Mouse (Mus musculus): ENCODE results near the gene Bsg.

The Bsg gene

GRCm38 (mm10) chr10:79708668-79709067 lies 4.4 kb downstream of the Bsg start:
- no peak for TF ChIP-seq GATA4 (IDR thresholded peaks at IDR 0.05; ENCODE audit: insufficient replicate concordance, low read length)

DNA sequence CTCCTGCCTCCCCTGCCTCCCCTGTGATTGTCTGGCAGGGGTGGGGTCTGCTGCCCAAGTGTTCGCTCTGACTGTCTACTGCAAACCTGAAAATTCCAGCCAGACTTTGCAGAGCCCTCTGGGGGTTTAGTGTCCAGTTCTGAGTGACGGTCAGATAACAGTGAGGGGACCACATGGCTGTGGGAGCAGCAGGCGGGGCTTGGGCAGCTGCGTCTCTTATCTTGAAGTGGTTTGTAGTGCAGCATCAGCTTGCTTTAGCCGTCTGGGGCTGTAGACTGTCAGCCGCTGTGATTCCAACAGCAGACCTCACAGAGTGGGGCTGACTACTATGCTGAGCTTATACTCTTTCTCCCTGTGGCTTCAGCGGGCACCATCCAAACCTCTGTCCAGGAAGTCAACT lies 5.0 kb downstream of the Bsg start:
- no peak for TF ChIP-seq GATA4 (IDR thresholded peaks at IDR 0.05; ENCODE audit: insufficient replicate concordance, low read length)

DNA sequence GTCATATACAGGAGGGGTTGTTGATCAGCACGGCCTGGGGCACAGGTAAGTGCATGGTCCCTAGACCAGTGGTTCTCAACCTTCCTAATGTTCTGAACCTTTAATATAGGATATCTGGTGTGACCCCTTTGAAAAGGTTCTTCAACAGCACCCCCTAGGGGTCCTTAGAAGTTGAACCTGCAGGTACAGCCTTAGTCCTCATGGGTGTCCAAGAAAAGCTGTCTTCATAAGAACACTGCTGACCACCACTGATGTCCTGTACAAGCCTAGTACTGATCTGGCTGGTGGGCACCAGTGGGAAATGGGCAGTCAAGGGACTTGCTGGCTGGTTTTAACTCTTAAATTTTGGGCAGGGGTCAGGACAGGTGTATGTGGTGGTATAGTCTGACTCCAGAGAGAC lies 7.7 kb downstream of the Bsg start:
- TF ChIP-seq GATA4 (IDR thresholded peaks at IDR 0.05; ENCODE audit: insufficient replicate concordance, low read length): no peak

GRCm38 (mm10) chr10:79712499-79713126 lies 8.3 kb downstream of the Bsg start:
- TF ChIP-seq GATA4 (IDR thresholded peaks at IDR 0.05; ENCODE audit: insufficient replicate concordance, low read length): no peak

GRCm38 (mm10) chr10:79713163-79713562 lies 8.9 kb downstream of the Bsg start:
- no peak for TF ChIP-seq GATA4 (IDR thresholded peaks at IDR 0.05; ENCODE audit: insufficient replicate concordance, low read length)

- no peak for TF ChIP-seq GATA4 (IDR thresholded peaks at IDR 0.05; ENCODE audit: insufficient replicate concordance, low read length)
Observed at GRCm38 (mm10) chr10:79714996-79715395, 10.7 kb downstream of the Bsg start.

DNA sequence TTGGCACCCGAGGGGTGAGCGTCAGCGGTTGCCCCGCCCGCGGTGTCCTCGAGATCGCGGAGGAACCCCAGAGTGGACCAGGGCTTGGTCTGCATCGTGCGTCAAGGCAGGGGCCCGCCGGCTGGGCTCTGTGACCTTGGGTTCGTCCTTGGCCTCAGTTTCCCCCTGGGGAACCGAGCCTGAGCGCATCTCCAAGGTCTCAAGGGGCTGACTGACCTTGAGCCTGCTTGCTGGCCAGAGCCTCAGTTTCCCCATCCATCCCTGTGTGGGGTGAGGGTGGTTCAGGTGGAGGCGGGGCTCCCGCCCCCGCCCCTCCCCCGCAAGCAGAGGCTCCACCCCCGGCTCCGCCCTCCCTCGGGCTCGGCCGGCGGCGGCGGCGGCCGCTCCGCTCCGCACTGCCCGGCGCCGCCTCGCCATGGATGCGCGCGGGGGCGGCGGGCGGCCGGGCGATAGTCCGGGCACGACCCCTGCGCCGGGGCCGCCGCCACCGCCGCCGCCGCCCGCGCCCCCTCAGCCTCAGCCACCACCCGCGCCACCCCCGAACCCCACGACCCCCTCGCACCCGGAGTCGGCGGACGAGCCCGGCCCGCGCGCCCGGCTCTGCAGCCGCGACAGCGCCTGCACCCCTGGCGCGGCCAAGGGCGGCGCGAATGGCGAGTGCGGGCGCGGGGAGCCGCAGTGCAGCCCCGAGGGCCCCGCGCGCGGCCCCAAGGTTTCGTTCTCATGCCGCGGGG lies 12.1 kb downstream of the Bsg start, which contains the start of gene Hcn2:
TSS of gene Hcn2 (plus strand) at position 381 of the 734 bp plus-strand sequence.
- TF ChIP-seq GATA4 (IDR thresholded peaks at IDR 0.05; ENCODE audit: insufficient replicate concordance, low read length): no peak

GRCm38 (mm10) chr10:79716988-79717355 lies 12.7 kb downstream of the Bsg start:
- no peak for TF ChIP-seq GATA4 (IDR thresholded peaks at IDR 0.05; ENCODE audit: insufficient replicate concordance, low read length)

DNA sequence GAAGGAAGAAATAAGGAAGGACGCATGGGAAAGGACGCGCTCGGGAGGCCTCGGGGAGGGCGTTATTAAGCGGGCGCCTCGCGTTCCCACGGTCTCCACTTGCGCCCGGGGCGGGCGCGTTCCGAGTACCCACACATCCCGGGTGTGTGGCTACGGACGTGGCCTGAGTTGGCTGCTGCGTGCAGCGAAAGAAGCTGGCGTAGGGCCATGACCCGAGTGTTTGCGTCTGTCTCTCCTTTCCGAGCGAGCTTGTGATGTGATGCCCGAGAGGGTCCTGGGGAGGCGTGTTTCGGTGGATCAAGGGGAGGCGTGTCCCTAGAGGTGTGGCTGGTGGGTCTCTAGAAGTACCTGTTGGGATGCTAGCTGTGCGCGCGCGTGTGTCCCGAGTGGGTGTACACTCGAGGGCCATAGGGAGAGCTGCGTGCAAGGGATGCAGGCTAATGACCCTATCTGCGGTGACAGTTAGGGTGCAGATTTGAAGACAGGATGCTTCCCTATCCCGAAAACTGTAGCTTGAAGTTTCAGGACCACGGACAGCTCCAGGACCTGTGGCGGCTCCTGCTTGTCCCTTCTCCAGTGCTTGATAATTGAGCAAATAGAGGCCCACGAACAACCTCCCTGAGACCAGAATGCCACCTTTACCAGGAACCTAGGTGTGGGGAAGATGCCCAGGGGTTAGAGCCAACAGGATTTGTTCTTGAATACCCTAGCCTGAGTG lies 13.5 kb downstream of the Bsg start:
- TF ChIP-seq GATA4 (IDR thresholded peaks at IDR 0.05; ENCODE audit: insufficient replicate concordance, low read length): no peak

- no peak for TF ChIP-seq GATA4 (IDR thresholded peaks at IDR 0.05; ENCODE audit: insufficient replicate concordance, low read length)
Observed at GRCm38 (mm10) chr10:79721089-79721488, 16.8 kb downstream of the Bsg start.

DNA sequence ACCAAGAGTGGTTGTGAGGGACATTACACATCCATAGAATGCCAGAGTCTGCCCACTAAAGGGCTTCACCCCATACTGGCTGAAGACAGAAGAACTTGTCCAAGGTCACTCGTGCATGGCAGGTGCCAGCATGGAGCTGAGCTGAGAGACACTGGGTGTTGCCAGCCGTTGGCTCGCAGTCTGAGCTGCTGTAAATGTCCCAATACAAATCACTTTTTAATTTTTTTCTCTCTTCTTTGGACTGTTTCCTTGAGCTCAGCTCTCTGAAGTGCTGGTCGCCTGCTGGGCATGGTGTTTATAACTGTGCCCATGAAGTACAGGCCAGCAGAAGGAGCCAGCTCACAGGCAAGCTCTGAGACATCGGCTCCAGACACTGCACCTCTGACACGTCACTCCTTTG lies 18.8 kb downstream of the Bsg start:
- no peak for TF ChIP-seq GATA4 (IDR thresholded peaks at IDR 0.05; ENCODE audit: insufficient replicate concordance, low read length)

GRCm38 (mm10) chr10:79723692-79724091 lies 19.4 kb downstream of the Bsg start:
- TF ChIP-seq GATA4 (IDR thresholded peaks at IDR 0.05; ENCODE audit: insufficient replicate concordance, low read length): no peak

DNA sequence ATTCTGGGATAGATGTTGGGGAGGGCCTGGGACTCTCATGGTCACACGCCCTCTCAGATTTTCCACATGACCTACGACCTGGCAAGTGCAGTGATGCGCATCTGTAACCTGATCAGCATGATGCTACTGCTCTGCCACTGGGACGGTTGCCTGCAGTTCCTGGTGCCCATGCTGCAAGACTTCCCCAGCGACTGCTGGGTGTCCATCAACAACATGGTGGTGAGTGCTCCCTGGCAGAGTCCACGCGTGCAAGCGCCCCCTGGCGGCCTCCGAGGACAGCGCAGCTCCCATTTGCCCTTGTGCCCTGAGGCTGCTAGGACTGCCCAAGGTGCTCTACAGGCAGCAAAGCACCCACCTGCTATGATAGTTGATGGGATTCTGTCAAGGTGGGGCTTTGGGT lies 21.8 kb downstream of the Bsg start:
- TF ChIP-seq GATA4 (IDR thresholded peaks at IDR 0.05; ENCODE audit: insufficient replicate concordance, low read length): no peak

GRCm38 (mm10) chr10:79728323-79729249 lies 24.3 kb downstream of the Bsg start:
- no peak for TF ChIP-seq GATA4 (IDR thresholded peaks at IDR 0.05; ENCODE audit: insufficient replicate concordance, low read length)

GRCm38 (mm10) chr10:79729357-79729965 lies 25.2 kb downstream of the Bsg start:
- no peak for TF ChIP-seq GATA4 (IDR thresholded peaks at IDR 0.05; ENCODE audit: insufficient replicate concordance, low read length)
